Mouse (Mus musculus): Measurements from ENCODE around the gene BC049715. TPM values are rescaled to one million over a fixed set of nuclear protein-coding genes. Genes with fewer than 3 reads are reported as not detected.
A peak's percentile ranks its signal among the peaks of the same experiment; 100 is the strongest.

The BC049715 gene
- total and polyA plus RNA-seq, 2 experiments from 2014 or later, result 0.04 to 1.4 TPM

GRCm38 (mm10) chr6:136800710-136801109 lies 26.7 kb upstream of the BC049715 start:
- Histone ChIP-seq H3K9ac (replicated peaks; ENCODE audit: low read depth, low read length) (no peak overlapping the region), H3K36me3 (replicated peaks; ENCODE audit: control insufficient read depth, insufficient read depth, low read length) (no peaks in the 10 kb centered on the region), H3K27ac (ENCODE audit: low read depth) (no peak overlapping the region), H3K4me2 (ENCODE audit: low read depth, low read length) (no peak overlapping the region), H3K27me3 (ENCODE audit: control insufficient read depth, insufficient read depth, low read length) (no peaks in the 10 kb centered on the region), H3K4me1 (ENCODE audit: control insufficient read depth, insufficient read depth) (peaks cover 4% of the 10 kb centered on the region; the same call in 1 of the 2 replicates), H3K9me3 (replicated peaks; ENCODE audit: control insufficient read depth, low read length) (no peaks in the 10 kb centered on the region), H3K4me3 (ENCODE audit: low read depth, low read length) (no peak overlapping the region)
- WGBS, result 88% methylated on average over 8 of the region's 8 CpGs
- DNase-seq (ENCODE audit: low spot score) (no peak), ATAC-seq (ENCODE audit: insufficient read depth, low read depth) (no peak)
- TF ChIP-seq CTCF (IDR thresholded peaks at IDR 0.05; ENCODE audit: low read depth), result no peak
- TF ChIP-seq EP300 (IDR thresholded peaks at IDR 0.05; ENCODE audit: low read depth), result no peak

GRCm38 (mm10) chr6:136801274-136801673 lies 26.2 kb upstream of the BC049715 start:
- no peak for TF ChIP-seq CTCF (IDR thresholded peaks at IDR 0.05; ENCODE audit: low read depth)
- TF ChIP-seq EP300 (IDR thresholded peaks at IDR 0.05; ENCODE audit: low read depth), result no peak
- Histone ChIP-seq H3K27me3 (ENCODE audit: control insufficient read depth, insufficient read depth, low read length) (no peaks in the 10 kb centered on the region), H3K36me3 (replicated peaks; ENCODE audit: control insufficient read depth, insufficient read depth, low read length) (no peaks in the 10 kb centered on the region), H3K4me2 (ENCODE audit: low read depth, low read length) (no peak overlapping the region), H3K9ac (replicated peaks; ENCODE audit: low read depth, low read length) (no peak overlapping the region), H3K4me3 (ENCODE audit: low read depth, low read length) (no peak overlapping the region), H3K4me1 (ENCODE audit: control insufficient read depth, insufficient read depth) (peaks cover 4% of the 10 kb centered on the region; the same call in 1 of the 2 replicates), H3K27ac (ENCODE audit: low read depth) (no peak overlapping the region), H3K9me3 (replicated peaks; ENCODE audit: control insufficient read depth, low read length) (no peaks in the 10 kb centered on the region)
- ATAC-seq (ENCODE audit: insufficient read depth, low read depth) (no peak), DNase-seq (ENCODE audit: low spot score) (no peak)
- 74% methylated on average over 6 of the region's 6 CpGs for WGBS

- 7% methylated on average over 12 of the region's 12 CpGs for WGBS
- Histone ChIP-seq H3K27me3 (ENCODE audit: control insufficient read depth, insufficient read depth, low read length) (no peaks in the 10 kb centered on the region), H3K4me3 (ENCODE audit: low read depth, low read length) (peak overlapping the region; percentile 67), H3K4me2 (ENCODE audit: low read depth, low read length) (peak overlapping the region; percentile 73), H3K36me3 (replicated peaks; ENCODE audit: control insufficient read depth, insufficient read depth, low read length) (no peaks in the 10 kb centered on the region), H3K9ac (replicated peaks; ENCODE audit: low read depth, low read length) (peak overlapping the region; percentile 81; the same call in 1 of the 2 replicates), H3K4me1 (ENCODE audit: control insufficient read depth, insufficient read depth) (peaks cover 10% of the 10 kb centered on the region), H3K9me3 (replicated peaks; ENCODE audit: control insufficient read depth, low read length) (no peaks in the 10 kb centered on the region), H3K27ac (ENCODE audit: low read depth) (peak overlapping the region; percentile 99)
- TF ChIP-seq CTCF (IDR thresholded peaks at IDR 0.05; ENCODE audit: low read depth) (no peak), EP300 (IDR thresholded peaks at IDR 0.05; ENCODE audit: low read depth) (no peak)
- DNase-seq (ENCODE audit: low spot score) (no peak), ATAC-seq (ENCODE audit: insufficient read depth, low read depth) (peak; percentile 1; the same call in 1 of the 2 replicates)
Observed at GRCm38 (mm10) chr6:136803093-136803738, 24.2 kb upstream of the BC049715 start.

GRCm38 (mm10) chr6:136803739-136804633 lies 23.4 kb upstream of the BC049715 start, which contains the start of gene Hist4h4:
Hist4h4 (minus strand) TSS chr6:136804415.
- under 1% methylated on average over 50 of the region's 50 CpGs for WGBS
- TF ChIP-seq EP300 (IDR thresholded peaks at IDR 0.05; ENCODE audit: low read depth), result peak; percentile 68
- no peak for TF ChIP-seq CTCF (IDR thresholded peaks at IDR 0.05; ENCODE audit: low read depth)
- Histone ChIP-seq H3K9ac (replicated peaks; ENCODE audit: low read depth, low read length) (peak within 1 kb of the TSS; percentile 81), H3K27me3 (ENCODE audit: control insufficient read depth, insufficient read depth, low read length) (no peaks in the 10 kb centered on the region), H3K36me3 (replicated peaks; ENCODE audit: control insufficient read depth, insufficient read depth, low read length) (no peaks in the 10 kb centered on the region), H3K4me1 (ENCODE audit: control insufficient read depth, insufficient read depth) (peaks cover 10% of the 10 kb centered on the region), H3K27ac (ENCODE audit: low read depth) (peak within 1 kb of the TSS; percentile 99), H3K9me3 (replicated peaks; ENCODE audit: control insufficient read depth, low read length) (no peaks in the 10 kb centered on the region), H3K4me2 (ENCODE audit: low read depth, low read length) (peak within 1 kb of the TSS; percentile 73), H3K4me3 (ENCODE audit: low read depth, low read length) (peak within 1 kb of the TSS; percentile 67)
- DNase-seq (ENCODE audit: low spot score) (peak; percentile 90), ATAC-seq (ENCODE audit: insufficient read depth, low read depth) (peak; percentile 71)

- TF ChIP-seq EP300 (IDR thresholded peaks at IDR 0.05; ENCODE audit: low read depth), result no peak
- TF ChIP-seq CTCF (IDR thresholded peaks at IDR 0.05; ENCODE audit: low read depth), result no peak
- Histone ChIP-seq H3K4me3 (ENCODE audit: low read depth, low read length) (peak overlapping the region; percentile 67), H3K4me1 (ENCODE audit: control insufficient read depth, insufficient read depth) (peaks cover 17% of the 10 kb centered on the region), H3K36me3 (replicated peaks; ENCODE audit: control insufficient read depth, insufficient read depth, low read length) (no peaks in the 10 kb centered on the region), H3K27ac (ENCODE audit: low read depth) (peak overlapping the region; percentile 99), H3K9ac (replicated peaks; ENCODE audit: low read depth, low read length) (peak overlapping the region; percentile 81), H3K4me2 (ENCODE audit: low read depth, low read length) (peak overlapping the region; percentile 73), H3K27me3 (ENCODE audit: control insufficient read depth, insufficient read depth, low read length) (no peaks in the 10 kb centered on the region), H3K9me3 (replicated peaks; ENCODE audit: control insufficient read depth, low read length) (no peaks in the 10 kb centered on the region)
- DNase-seq (ENCODE audit: low spot score) (peak; percentile 31), ATAC-seq (ENCODE audit: insufficient read depth, low read depth) (no peak)
- WGBS, result 24% methylated on average over 9 of the region's 9 CpGs
Observed at GRCm38 (mm10) chr6:136804705-136805408, 22.6 kb upstream of the BC049715 start.
